Mouse (Mus musculus): ENCODE results near the gene Mapk12.

DNA sequence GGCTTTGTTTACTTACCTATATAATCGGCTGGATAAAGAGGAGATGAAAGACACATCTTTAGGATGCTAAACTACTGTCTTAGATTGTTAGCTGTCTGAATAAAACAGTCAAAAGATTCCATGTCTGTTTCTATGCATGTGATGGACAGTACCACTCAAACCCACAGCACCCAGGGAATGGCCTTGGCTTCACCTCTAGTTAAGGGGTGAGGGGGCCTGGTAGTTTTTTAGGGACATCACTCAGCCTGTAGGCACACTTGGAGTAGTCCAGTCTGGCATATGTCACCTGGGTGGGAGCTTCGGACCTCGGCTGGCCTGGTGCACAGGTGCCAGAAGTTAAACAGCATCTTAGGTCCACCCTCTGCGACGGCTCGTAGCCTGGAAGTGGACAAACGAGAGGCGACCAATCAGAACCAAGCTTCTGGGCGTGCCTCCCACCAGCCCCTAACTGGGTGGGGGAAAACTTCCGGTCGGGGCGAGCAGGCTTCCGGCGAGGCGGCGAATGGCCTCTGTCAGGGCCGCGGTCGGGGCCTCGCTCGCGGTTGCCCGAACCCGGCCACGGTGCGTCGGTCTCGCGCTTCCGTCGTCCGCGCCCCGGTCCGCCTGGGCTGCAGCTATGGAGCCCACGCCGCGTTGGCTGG lies 51.8 kb downstream of the Mapk12 start, which contains the start of gene Selenoo:
- TF ChIP-seq CTCF (IDR thresholded peaks at IDR 0.05; ENCODE audit: low read depth, low read length) (no peak), POLR2A (IDR thresholded peaks at IDR 0.05; ENCODE audit: borderline replicate concordance, low read depth, low read length) (no peak)

All from bone marrow macrophage, adult 2 months (primary cell).